Mouse (Mus musculus): Measurements from ENCODE around the gene 1700042G07Rik. TPM values are rescaled to one million over a fixed set of nuclear protein-coding genes. Genes with fewer than 3 reads are reported as not detected.
A peak's percentile ranks its signal among the peaks of the same experiment; 100 is the strongest.

Gene 1700042G07Rik
- total RNA-seq, 2 experiments from 2014 or later: not detected

DNA sequence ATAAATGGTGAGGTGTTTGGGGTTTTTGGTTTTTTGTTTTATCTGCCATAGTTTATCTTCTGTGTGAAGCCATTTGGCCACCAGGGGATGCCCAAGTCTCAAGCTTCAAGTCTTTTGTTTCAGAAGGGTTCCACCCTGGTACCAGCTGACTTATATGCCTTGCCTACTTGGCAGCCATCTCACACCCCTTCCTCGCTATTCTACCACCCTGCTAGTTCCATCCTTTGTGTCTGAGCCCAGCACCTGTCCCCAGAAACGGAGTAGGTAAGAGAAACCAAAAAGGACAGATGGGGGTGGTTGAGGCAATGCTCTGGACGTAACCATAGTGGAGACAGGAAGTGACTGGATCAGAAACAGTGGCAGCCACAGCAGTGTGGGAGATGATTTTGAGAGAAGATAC, 13.3 kb upstream of the 1700042G07Rik start:
- peak; percentile 50 for DNase-seq
- intact Hi-C loops (cut with DNase I): no loop called here

DNA sequence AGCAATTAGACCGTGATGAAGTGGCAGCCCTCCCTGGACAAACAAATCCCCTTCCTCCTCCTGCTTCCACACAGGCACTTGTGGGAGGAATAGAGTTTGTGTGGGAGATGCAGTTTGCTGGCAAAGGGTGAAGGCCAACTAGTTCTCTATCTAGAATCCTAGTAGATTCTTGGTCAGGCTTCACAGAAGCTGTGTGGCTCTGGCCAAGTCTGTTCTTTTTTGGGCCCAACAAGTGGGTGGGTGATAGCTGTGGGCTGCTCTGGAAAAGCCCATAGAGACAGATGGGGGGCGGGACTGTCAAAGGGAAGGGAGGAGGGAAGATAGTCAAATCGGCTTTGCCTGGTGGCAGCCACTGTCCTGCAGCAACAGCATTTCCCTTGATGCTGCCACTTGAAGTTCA, 12.4 kb upstream of the 1700042G07Rik start:
- intact Hi-C loops (cut with DNase I): no loop called here

DNA sequence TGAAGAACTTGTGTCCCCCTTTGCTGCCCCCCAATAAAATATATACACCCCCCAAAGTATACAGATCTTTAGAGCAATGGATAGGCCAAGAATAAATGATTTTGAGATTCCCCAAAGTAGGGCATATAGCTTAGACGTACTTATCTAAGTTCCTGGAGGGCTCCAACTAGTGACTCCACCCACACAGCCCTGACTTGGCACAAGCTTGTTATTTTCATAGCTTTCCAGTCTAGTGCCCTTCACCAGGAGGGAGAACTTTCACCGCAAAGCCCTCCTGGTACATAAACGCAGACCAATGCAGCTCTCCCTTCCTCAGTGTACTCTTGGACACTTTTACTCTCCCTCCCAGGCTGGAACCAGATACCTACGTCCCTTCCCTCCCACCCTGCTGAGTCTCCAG, 11.0 kb upstream of the 1700042G07Rik start:
- DNase-seq: no peak
- intact Hi-C loops (cut with DNase I): no loop called here

More for the DNA sequence above, 12.4 kb upstream of the 1700042G07Rik start:
- DNase-seq: no peak

DNA sequence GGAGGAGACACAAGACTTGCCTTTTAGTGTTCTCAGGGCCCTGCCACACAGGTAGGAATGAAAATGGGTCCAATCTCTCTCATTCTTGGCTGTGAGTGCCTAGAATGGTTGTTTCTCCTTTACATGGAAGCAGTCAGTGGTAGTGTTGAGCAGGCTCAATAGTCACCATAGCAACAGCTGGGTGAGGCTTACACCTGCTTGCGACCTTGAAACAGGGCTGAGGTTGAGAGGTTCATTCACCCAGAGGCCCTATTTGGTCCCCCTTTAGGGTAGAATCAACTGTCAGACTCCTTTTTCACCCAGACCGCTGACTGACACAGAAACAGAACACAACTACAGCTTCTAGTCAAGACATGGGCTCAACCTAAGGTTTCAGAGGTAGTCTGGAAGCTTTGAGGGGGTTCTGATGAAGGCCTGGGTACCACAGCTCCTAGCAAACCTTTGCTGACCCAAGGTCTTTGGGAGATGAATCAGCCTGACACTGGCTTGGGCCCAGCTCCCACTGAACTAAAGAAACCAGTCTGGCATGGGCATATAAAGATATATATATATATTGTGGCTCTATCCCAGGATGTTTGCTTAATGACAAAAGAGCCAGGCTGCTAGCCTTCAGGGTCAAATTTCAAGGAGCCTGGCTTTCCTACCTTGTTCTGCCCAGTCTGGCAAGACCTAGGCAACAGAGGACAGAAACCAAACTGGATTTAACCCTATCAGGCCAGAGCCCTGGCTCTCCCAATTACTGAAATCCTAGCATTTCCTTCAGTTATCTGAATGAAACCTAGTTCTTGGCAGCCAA, 8.2 kb upstream of the 1700042G07Rik start:
- DNase-seq: no peak
- intact Hi-C loops (cut with DNase I): no loop called here

DNA sequence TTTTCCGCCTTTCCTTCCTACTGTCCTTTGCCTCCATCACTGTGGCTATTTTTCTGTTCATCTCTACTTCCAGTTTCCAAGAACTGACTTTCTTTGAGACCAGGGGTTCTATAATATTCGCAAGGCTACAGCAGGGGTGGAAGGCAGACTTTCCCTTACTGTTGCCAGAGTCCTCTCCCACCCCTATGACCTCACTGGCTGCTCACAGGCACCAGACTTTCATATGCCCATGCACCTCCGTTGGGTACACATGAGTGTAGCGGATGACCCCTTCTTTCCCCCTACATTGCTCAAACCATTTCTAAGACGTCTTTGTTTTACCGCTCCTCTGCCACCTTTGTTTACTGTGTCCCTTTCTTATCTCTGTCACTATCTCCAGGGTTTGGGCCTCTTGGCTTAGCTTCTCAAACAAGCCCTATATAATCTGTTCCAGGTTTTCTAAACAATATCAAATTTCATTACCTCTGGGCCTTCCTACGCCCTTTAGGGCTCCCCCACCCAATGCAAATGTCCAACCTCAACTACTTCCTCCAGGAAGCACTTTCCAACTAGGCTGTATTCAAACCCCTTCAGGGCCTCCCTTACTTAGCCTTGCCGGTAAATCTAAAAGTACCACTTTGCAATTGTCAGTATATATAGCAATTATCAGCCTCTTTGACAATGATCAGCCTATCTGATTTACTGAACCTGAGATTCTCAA, 7.3 kb upstream of the 1700042G07Rik start:
- DNase-seq: no peak
- intact Hi-C loops (cut with DNase I): no loop called here

DNA sequence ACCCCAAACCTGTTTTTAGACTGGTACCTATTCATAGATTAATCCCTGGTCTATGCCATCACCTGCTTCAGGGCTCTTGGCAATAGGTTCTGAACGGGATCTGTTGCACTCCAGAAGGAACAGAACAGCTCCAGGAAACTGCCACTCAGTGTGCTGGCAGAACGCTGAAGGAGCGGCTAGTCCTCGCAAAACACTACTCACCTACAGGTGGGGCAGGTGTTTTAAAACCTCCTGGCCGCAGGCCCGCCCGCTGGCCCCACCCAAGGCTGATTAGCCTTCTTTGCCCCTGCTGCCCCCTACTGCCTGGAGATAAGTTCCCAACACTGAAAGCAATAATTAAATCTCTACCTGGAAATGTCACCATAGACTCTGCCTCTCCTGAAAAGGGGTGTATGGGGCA, 5.8 kb upstream of the 1700042G07Rik start, which contains the start of gene Tspan1:
Tspan1 (minus strand) TSS at position 198 of the 400 bp plus-strand sequence.
- no peak for DNase-seq
- intact Hi-C loops (cut with DNase I): no loop called here

DNA sequence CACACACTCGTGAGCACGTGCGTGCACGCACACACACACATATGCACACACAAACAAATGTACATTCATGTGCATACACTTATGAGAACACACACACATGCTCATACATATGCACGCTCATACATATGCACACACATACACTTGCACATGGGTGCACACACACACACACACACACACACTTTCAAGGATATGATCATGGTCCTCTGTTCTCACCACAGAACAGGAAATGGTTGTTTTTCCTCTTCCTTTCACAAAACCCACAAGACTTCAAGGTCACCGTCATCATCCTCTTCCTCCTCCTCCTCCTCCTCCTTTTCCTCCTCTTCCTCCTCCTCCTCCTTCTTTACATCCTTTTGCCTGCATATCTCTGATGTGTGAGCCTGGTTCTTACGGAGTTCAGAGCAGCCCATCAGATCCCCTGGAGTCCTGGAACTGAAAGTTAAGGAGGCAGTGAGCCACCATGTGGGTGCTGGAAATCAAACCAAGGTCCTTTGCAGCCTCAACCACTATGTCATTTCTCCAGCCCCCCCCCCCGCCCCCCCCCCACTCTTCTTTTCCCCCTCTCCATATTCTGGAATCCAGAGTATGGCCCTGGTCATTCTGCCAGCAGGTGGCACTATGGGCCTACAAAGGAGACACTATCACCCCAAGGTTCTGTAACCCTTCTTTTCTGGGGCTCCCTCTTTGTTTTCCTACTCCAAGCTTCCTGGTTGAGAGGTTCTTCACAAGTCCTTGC, 4.4 kb upstream of the 1700042G07Rik start:
- DNase-seq: peak; percentile 85
- intact Hi-C loops (cut with DNase I): no loop called here

DNA sequence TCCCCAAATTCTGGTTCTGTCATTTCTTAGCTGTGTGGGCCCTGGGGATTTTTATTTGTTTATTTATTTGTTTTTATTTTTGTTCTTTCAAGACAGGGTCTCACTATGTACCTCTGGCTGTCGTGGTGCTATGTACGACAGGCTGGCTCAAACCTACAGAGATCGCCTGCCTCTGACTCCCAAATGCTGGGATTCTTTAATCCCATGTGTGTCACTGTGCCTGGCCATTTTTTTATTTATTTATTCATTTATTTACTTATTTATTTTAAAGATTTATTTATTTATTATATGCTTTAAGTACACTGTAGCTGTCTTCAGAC, 3.9 kb upstream of the 1700042G07Rik start:
- intact Hi-C loops (cut with DNase I): no loop called here
- DNase-seq: no peak

DNA sequence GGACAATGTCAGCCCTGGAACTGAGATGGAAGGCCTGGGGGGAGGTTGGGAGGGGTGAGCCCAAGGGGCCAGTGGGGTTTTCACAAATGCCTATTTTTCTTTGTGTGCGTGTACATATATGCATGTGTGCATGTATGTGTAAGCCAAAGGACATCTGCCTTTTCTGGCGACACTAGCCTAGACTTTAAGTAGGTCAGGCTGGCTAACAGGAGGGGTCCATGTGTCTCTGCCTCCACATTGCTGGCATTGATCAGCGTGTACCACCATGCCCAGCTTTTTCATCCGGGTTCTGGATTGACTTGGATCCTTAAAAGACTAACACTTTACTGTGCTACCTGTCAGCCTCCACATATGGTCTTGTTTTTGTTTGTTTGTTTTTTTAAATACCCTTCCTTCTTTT, 580 bp downstream of the 1700042G07Rik start:
- intact Hi-C loops (cut with DNase I): loop anchor here (10.0 kb wide), 1 partner anchor 111 kb away; no protein-coding TSS in a partner anchor
- no peak for DNase-seq

DNA sequence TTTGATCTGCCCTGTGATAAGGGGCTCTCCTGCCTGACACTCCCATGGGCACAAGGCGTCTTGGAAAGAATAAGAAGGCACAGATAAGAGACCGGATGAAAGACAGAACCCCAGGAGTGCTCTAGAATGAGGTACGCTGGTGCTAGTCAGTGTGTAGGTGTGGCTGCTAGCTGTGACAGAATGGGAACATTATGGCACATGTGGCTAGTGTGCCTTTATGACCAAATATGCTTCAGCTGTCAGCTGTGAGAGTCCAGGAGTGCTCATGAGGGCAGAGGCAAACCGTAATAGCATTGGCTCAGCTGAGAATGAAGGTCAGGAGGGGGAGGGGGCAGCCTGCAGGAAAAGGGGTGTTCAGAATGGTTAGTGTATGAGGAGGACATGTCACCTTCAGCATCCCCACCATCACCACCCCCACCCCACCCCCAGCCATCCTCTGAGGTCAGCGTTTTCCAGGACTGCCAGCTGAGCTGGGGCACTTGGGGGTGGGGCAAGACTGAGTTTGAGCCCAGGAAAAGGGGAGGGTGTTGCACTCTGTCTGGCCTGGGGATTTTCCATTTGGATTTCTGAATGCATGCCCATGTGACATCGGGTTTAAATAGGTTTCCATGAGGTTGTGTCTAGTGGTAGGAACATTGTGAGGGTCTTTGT, 1.4 kb downstream of the 1700042G07Rik start:
- DNase-seq: no peak
- intact Hi-C loops (cut with DNase I): loop anchor here (10.0 kb wide), 1 partner anchor 110 kb away; no protein-coding TSS in a partner anchor

DNA sequence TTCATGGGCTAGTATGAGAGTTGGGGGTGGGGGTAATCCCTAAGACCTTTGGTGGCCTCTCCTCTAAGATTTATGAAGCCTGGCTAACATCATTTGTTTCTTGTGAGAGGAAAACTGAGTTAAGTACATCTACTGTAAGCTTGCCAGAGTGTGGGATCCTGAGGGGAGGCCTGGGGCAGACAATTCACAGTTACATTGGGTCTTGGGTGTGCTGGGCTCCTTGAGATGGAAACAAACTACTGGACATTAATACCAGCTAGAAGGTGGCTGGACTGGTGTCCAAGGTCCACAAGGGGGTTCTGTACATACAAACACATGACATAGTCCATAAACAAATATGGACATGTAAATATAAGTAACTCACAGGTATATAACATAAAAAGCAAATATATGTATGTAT, 2.0 kb downstream of the 1700042G07Rik start:
- intact Hi-C loops (cut with DNase I): loop anchor here (10.0 kb wide), 1 partner anchor 110 kb away; no protein-coding TSS in a partner anchor
- DNase-seq: no peak

DNA sequence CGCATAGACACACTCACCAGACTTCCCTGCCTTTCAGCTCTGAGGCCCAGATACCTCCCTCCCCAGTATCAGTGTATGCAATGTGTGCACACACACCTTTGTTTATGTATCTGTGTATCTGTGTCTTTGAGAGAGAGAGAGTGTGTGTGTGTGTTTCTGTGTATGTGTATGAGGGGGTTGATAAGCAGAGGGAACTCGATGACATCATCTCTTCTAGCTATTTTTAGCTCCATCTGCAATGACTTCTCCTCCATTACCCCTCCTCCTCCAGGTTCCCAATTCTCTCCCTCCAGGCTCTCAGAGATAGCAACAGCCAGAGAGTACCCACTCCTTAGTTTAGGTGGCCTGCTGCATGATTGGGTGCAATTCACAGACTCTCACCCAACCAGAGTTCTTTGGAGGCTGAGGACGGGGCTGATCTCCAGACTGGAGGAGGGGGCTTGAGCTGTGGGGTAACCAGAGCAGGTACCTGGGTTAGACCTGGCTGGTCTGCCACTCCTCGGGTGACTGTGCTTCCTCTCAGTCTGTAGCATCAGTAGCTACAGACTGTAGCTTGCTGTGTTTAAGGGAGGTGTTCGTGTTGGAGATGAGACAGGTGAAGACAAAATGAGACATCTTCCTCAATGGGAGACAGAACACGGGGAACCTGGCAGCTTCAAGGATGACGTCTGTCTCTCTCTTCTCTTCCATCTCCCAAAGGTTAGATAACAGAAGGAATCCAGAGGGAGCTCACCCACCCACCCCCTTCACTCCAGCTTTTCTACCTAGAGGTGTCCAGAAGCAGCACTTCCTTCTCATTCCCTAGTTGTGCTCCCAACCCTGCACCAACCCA, 2.8 kb downstream of the 1700042G07Rik start:
- DNase-seq: peak; percentile 42
- intact Hi-C loops (cut with DNase I): loop anchor here (10.0 kb wide), 1 partner anchor 109 kb away; no protein-coding TSS in a partner anchor

DNA sequence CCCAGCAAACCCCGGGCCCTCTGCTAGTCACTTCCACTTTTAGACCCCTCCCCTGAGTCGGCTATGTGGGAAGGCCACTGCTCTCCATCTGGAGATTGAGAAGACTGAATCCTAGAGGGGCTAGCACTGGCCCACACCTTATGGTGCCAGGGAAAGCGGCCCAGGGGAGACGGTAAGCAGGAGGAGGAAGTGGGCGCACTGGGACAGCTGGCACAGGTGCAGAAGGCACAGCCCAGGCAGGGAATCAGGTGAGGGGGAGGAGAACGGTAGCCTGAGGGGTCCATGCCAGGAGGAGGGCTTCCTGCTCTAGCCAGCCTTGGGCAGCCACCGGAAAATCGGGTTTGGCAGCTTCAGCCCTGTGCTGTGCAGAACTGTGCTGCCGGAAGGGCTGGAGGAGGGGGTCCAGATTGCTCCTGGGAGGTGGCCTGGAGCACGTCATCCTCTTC, 3.4 kb downstream of the 1700042G07Rik start:
- DNase-seq: peak; percentile 97

DNA sequence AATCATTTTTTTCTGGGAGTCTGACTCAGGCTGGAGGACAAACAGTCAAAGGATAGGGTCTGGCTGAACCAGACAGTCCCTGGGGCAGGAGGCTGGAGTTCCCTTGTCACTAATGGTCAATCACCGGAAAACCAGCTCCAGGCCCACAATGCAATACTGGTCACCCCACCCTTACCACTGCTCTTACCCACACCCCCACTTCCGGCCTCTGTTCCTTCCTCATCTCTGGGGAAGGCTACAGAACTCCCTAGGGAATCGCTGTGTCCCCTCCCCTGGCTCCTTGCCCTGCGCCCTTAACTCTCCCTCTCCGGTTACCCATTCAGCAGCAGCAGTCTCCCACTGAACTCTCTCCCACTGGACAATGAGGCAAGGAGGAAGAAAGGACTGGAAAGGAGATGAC, 4.0 kb downstream of the 1700042G07Rik start:
- intact Hi-C loops (cut with DNase I): loop anchor here (10.0 kb wide), 1 partner anchor 108 kb away; no protein-coding TSS in a partner anchor
- DNase-seq: peak; percentile 70

More for the DNA sequence above, 3.4 kb downstream of the 1700042G07Rik start:
- intact Hi-C loops (cut with DNase I): loop anchor here (10.0 kb wide), 1 partner anchor 108 kb away; no protein-coding TSS in a partner anchor

DNA sequence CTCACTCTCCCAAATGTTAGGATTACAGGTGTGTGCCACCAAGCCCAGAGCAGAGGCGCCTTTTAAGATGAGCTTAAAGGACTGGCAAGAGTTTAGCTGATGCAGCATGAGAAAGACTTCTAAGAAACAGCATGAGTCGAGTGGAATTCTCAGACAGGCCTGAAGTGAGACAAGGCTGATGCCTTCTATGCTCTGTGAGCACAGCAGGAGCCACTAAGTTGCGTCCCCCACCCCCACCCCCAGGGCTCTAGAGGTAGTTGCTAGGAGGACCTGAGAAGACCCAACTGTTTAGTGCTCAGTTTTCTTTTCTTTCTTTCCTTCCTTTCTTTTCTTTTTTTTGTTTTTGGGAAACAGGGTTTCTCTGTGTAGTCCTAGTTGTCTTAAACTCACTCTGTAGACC, 8.9 kb downstream of the 1700042G07Rik start:
- DNase-seq: no peak
- intact Hi-C loops (cut with DNase I): no loop called here

DNA sequence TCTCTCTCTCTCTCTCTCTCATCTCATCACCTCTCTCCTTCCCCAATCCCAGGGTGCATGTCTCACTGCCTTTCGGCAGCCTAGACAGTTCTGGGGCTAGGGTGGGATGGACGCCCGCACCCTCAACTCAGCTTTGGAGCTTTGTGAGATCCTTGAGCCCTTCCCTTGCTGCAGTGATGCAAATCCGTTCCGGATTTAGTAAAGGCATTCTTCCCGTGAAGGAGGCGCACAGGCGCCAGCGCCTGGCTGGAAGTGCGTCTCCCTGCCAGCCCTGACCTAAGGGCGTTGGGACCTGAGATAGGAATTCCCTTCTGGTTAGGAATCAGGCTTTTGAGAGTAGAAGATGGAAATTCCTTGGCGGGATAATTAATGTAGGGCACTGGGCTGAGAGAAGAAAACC, 9.6 kb downstream of the 1700042G07Rik start:
- no peak for DNase-seq

DNA sequence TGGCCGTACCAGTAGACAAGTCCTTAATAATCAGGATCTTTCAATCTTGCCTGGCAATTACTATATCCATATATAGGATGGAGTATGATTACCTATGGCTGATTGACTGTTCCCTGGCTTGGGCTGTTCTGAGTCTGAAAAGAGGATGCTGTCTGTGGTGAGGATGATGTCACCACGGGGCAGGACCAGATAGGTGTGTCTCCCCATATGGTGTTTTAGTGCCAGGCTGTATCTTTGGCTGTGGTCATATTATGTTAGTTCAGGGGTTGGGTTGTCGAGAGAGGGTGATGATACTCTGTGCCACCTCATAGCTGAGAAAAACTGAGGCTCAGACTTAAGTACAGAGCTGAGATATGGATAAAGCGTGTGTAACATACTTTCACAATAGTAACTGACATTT, 11.9 kb downstream of the 1700042G07Rik start:
- intact Hi-C loops (cut with DNase I): no loop called here
- DNase-seq: no peak

More for the DNA sequence above, 9.6 kb downstream of the 1700042G07Rik start:
- intact Hi-C loops (cut with DNase I): no loop called here

DNA sequence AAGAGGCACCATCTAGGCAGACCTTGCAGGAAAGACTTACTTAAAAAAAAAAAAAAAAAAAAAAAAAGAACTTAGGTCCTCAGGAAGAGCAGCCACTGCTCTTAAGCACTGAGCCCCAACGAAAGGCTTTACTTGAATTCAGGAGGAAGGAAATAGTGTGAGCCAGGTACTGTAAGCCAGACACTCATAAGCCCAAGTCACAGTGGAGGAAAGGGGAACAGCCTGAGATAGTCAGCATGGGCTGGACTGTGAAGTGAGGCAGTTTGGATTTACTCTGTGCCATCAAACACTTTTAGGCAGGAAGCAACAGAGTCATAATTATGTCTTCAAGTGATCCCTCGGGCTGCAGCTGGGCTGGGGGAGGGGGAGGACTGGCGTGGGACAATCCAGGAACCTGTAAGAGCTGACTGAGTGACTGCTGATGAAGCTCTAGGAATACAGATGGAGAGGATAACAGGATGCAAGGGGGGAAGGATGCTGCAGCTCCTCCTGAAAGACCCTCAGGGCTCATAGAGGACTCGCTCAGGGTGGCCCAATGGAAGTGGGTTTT, 19.2 kb downstream of the 1700042G07Rik start:
- no peak for DNase-seq
- intact Hi-C loops (cut with DNase I): no loop called here
